Mouse (Mus musculus): ENCODE measurements around the gene Gm13723. TPM values are rescaled to one million over a fixed set of nuclear protein-coding genes. Genes with fewer than 3 reads are reported as not detected.

Gene Gm13723
- not detected in 2 replicates for polyA plus RNA-seq (2012; rRNA removed)

- no peak for DNase-seq (ENCODE audit: low read depth)
- TF ChIP-seq CTCF (IDR thresholded peaks at IDR 0.05; ENCODE audit: borderline replicate concordance, extremely low read depth, insufficient read depth, insufficient read length) (no peak), POLR2A (IDR thresholded peaks at IDR 0.05; ENCODE audit: borderline replicate concordance, extremely low read depth, insufficient read depth, insufficient read length, poor library complexity, severe bottlenecking) (no peak)
Measured at GRCm38 (mm10) chr2:86874702-86875101, at the start of gene Gm13723. Gene Gm13723, minus strand, starts transcription at chr2:86874802.

GRCm38 (mm10) chr2:86905647-86906046 is 31.0 kb upstream of the Gm13723 start:
- TF ChIP-seq POLR2A (IDR thresholded peaks at IDR 0.05; ENCODE audit: borderline replicate concordance, extremely low read depth, insufficient read depth, insufficient read length, poor library complexity, severe bottlenecking) (no peak), CTCF (IDR thresholded peaks at IDR 0.05; ENCODE audit: borderline replicate concordance, extremely low read depth, insufficient read depth, insufficient read length) (no peak)
- no peak for DNase-seq (ENCODE audit: low read depth)

- no peak for DNase-seq (ENCODE audit: low read depth)
- TF ChIP-seq POLR2A (IDR thresholded peaks at IDR 0.05; ENCODE audit: borderline replicate concordance, extremely low read depth, insufficient read depth, insufficient read length, poor library complexity, severe bottlenecking) (no peak), CTCF (IDR thresholded peaks at IDR 0.05; ENCODE audit: borderline replicate concordance, extremely low read depth, insufficient read depth, insufficient read length) (no peak)
Measured at GRCm38 (mm10) chr2:86892116-86892515, 17.5 kb upstream of the Gm13723 start, which contains the start of gene Olfr1097. Gene Olfr1097, minus strand, starts transcription at chr2:86892216.

- no peak for TF ChIP-seq POLR2A (IDR thresholded peaks at IDR 0.05; ENCODE audit: borderline replicate concordance, extremely low read depth, insufficient read depth, insufficient read length, poor library complexity, severe bottlenecking)
- TF ChIP-seq CTCF (IDR thresholded peaks at IDR 0.05; ENCODE audit: borderline replicate concordance, extremely low read depth, insufficient read depth, insufficient read length), result no peak
- DNase-seq (ENCODE audit: low read depth), result no peak
Measured at GRCm38 (mm10) chr2:86851596-86851995, 23.0 kb downstream of the Gm13723 start, which contains the start of gene Olfr1095. Gene Olfr1095, minus strand, starts transcription at chr2:86851696.

GRCm38 (mm10) chr2:86824363-86824762 is 50.2 kb downstream of the Gm13723 start, which contains the start of gene Olfr1094:
Gene Olfr1094, plus strand, starts transcription at chr2:86824663.
- TF ChIP-seq POLR2A (IDR thresholded peaks at IDR 0.05; ENCODE audit: borderline replicate concordance, extremely low read depth, insufficient read depth, insufficient read length, poor library complexity, severe bottlenecking) (no peak), CTCF (IDR thresholded peaks at IDR 0.05; ENCODE audit: borderline replicate concordance, extremely low read depth, insufficient read depth, insufficient read length) (no peak)
- DNase-seq (ENCODE audit: low read depth), result no peak

Other genes with a start within 250 kb of the Gm13723 start
- not detected in 2 replicates for gene Olfr1084, start 235.1 kb downstream of the Gm13723 start, polyA plus RNA-seq (2012; rRNA removed)
- gene Olfr1085, start 212.8 kb downstream of the Gm13723 start, polyA plus RNA-seq (2012; rRNA removed), result not detected in 2 replicates
- gene Olfr1086, start 194.7 kb downstream of the Gm13723 start, polyA plus RNA-seq (2012; rRNA removed), result not detected in 2 replicates
- not detected in 2 replicates for gene Olfr1087, start 176.4 kb downstream of the Gm13723 start, polyA plus RNA-seq (2012; rRNA removed)
- gene Olfr1089, start 141.1 kb downstream of the Gm13723 start, polyA plus RNA-seq (2012; rRNA removed), result not detected in 2 replicates
- not detected in 2 replicates for gene Olfr1090, start 115.8 kb downstream of the Gm13723 start, polyA plus RNA-seq (2012; rRNA removed)
- gene Olfr1093, start 92.3 kb downstream of the Gm13723 start, polyA plus RNA-seq (2012; rRNA removed), result not detected in 2 replicates
- not detected in 2 replicates for gene Olfr141, start 64.8 kb downstream of the Gm13723 start, polyA plus RNA-seq (2012; rRNA removed)
- gene Olfr1094, start 50.1 kb downstream of the Gm13723 start, polyA plus RNA-seq (2012; rRNA removed), result not detected in 2 replicates
- gene Olfr1095, start 23.1 kb downstream of the Gm13723 start, polyA plus RNA-seq (2012; rRNA removed), result not detected in 2 replicates
- gene Olfr1097, start 17.4 kb upstream of the Gm13723 start, polyA plus RNA-seq (2012; rRNA removed), result not detected in 2 replicates
- not detected in 2 replicates for gene Olfr1098, start 49.7 kb upstream of the Gm13723 start, polyA plus RNA-seq (2012; rRNA removed)
- not detected in 2 replicates for gene Olfr1099, start 85.9 kb upstream of the Gm13723 start, polyA plus RNA-seq (2012; rRNA removed)
- not detected in 2 replicates for gene Olfr1100, start 105.2 kb upstream of the Gm13723 start, polyA plus RNA-seq (2012; rRNA removed)
- gene Olfr1101, start 116.4 kb upstream of the Gm13723 start, polyA plus RNA-seq (2012; rRNA removed), result not detected in 2 replicates
- gene Olfr1102, start 123.6 kb upstream of the Gm13723 start, polyA plus RNA-seq (2012; rRNA removed), result not detected in 2 replicates
- gene Olfr1104, start 152.3 kb upstream of the Gm13723 start, polyA plus RNA-seq (2012; rRNA removed), result not detected in 2 replicates
- not detected in 2 replicates for gene Olfr1105, start 161.7 kb upstream of the Gm13723 start, polyA plus RNA-seq (2012; rRNA removed)
- gene Olfr1106, start 177.5 kb upstream of the Gm13723 start, polyA plus RNA-seq (2012; rRNA removed), result not detected in 2 replicates
- not detected in 2 replicates for gene Olfr1107, start 201.0 kb upstream of the Gm13723 start, polyA plus RNA-seq (2012; rRNA removed)
- gene Olfr1109, start 221.2 kb upstream of the Gm13723 start, polyA plus RNA-seq (2012; rRNA removed), result not detected in 2 replicates
- not detected in 2 replicates for gene Olfr259, start 239.8 kb upstream of the Gm13723 start, polyA plus RNA-seq (2012; rRNA removed)

Data from brain, embryonic 14.5 days (tissue).